Mouse (Mus musculus): ENCODE measurements around the gene Kdm2b. TPM values are rescaled to one million over a fixed set of nuclear protein-coding genes. Genes with fewer than 3 reads are reported as not detected.

Gene Kdm2b
- total RNA-seq, 2 experiments from 2014 or later = 140 to 144 TPM

Other genes with a start within 250 kb of the Kdm2b start
- gene Camkk2, start 210.4 kb downstream of the Kdm2b start, total RNA-seq (2021) = 100 to 1,000 TPM; 130 to 137 TPM
- 100 to 1,000 TPM; 386 to 393 TPM for gene Anapc5, start 168.5 kb downstream of the Kdm2b start, total RNA-seq (2021)
- gene Rnf34, start 139.8 kb downstream of the Kdm2b start, total RNA-seq (2021) = 10 to 100 TPM; 38.9 to 40.0 TPM
- gene Orai1, start 25.3 kb upstream of the Kdm2b start, total RNA-seq (2021) = 10 to 100 TPM; 13.2 to 14.2 TPM
- gene Morn3, start 57.2 kb upstream of the Kdm2b start, total RNA-seq (2021) = not detected
- gene Tmem120b, start 78.6 kb upstream of the Kdm2b start, total RNA-seq (2021) = 10 to 100 TPM; 25.0 to 28.6 TPM
- 10 to 100 TPM; 44.0 to 48.8 TPM for gene Rhof, start 142.9 kb upstream of the Kdm2b start, total RNA-seq (2021)
- gene Setd1b, start 152.4 kb upstream of the Kdm2b start, total RNA-seq (2021) = 10 to 100 TPM; 38.5 to 43.9 TPM
- gene Psmd9, start 179.6 kb upstream of the Kdm2b start, total RNA-seq (2021) = 10 to 100 TPM; 34.9 to 39.3 TPM
- gene Hpd, start 192.9 kb upstream of the Kdm2b start, total RNA-seq (2021) = not detected